Mouse (Mus musculus): ENCODE data around the gene C530008M17Rik. TPM values are rescaled to one million over a fixed set of nuclear protein-coding genes. Genes with fewer than 3 reads are reported as not detected.

Gene C530008M17Rik
- polyA plus RNA-seq, 1 experiment from 2014 or later = 18.9 TPM

DNA sequence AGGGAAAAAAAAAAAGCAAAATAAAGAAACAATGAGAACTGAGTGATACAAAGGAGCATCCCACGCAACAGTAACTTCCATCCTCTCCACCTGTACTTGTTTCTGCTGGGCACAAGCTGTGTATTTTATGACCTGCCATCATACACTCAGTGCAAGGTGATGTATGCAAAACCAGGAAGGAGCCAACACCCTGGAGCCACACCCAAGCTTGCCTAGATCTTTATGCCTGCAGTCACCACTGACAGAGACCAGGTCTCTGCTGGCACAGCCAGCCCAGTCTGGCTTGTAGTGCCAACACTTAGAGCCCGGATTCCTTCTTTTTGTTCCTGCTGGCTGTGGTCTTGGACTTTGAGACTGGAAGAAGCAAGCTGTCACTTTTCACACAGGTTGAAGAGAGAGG lies 185.5 kb downstream of the C530008M17Rik start:
- no peaks in the 10 kb centered on the region for H3K9me3 ChIP-seq (replicated peaks; ENCODE audit: control insufficient read depth, low read length)
- H3K4me1 ChIP-seq (ENCODE audit: control insufficient read depth, insufficient read depth, low read length) = no peaks in the 10 kb centered on the region
- no peak overlapping the region for H3K4me2 ChIP-seq (ENCODE audit: low read depth, low read length)
- WGBS = 91% methylated on average over 2 of the region's 2 CpGs
- H3K4me3 ChIP-seq (ENCODE audit: low read depth, low read length) = no peak overlapping the region
- H3K27me3 ChIP-seq (ENCODE audit: control insufficient read depth, insufficient read depth, low read length) = no peaks in the 10 kb centered on the region
- H3K9ac ChIP-seq (replicated peaks; ENCODE audit: low read length) = no peak overlapping the region
- ATAC-seq (replicated peaks; ENCODE audit: insufficient number of reproducible peaks, low FRiP score, low TSS enrichment, low read depth) (no peak), DNase-seq (ENCODE audit: low spot score) (no peak)
- no peaks in the 10 kb centered on the region for H3K36me3 ChIP-seq (replicated peaks; ENCODE audit: control insufficient read depth, insufficient read depth, low read depth, low read length)
- no peak overlapping the region for H3K27ac ChIP-seq (replicated peaks; ENCODE audit: low read depth, low read length)

DNA sequence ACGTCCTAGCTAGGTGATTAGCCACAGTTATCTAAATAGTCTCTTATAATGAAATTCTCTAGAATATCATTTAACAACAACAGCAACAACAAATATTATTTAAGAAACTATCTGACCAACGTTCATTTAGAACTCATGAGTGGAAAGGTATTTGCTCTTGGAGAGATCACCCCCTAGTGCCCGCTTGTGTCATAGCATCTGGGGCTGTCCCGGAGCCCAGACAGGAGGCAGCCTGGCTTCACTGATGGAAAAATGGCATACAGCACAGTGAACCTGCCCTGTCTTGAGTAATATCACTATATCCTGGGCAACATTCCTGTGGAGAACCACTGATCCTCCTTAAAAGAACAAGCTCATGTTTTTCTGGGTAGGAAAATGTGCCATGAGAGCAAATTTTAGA lies 187.1 kb downstream of the C530008M17Rik start:
- no peak for ATAC-seq (replicated peaks; ENCODE audit: insufficient number of reproducible peaks, low FRiP score, low TSS enrichment, low read depth)
- no peak overlapping the region for H3K9ac ChIP-seq (replicated peaks; ENCODE audit: low read length)
- whole genome bisulfite sequencing = 16% methylated on average over 4 of the region's 4 CpGs

DNA sequence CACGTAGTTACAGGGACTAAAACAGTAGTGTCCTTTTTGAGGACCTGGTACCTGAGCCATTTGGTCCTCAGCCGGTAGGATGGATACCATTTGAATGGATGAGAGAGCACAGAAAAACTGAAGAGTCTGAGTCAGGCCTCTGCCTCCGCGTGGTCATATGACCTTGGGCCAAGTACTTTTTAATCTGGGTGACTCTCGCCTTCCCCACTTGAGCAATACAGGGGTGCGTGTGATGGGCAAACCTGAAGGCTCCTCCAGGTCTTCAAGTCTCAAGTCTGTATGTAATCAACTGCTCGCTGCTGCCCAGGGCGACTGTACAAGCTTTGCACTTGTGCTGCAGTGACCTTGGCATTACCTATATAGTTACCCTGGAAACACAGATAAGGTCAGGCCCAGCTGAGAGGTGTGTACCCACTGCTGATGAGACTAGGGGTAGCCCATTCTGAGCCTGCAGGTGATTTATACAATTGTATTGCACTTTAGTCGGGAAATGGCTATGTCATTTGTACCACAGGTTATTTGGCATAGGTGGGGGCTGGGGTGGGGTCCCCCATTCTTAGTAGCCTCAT lies 187.6 kb downstream of the C530008M17Rik start:
- Histone ChIP-seq H3K4me2 (ENCODE audit: low read depth, low read length) (no peak overlapping the region), H3K27ac (replicated peaks; ENCODE audit: low read depth, low read length) (no peak overlapping the region), H3K9ac (replicated peaks; ENCODE audit: low read length) (no peak overlapping the region), H3K27me3 (ENCODE audit: control insufficient read depth, insufficient read depth, low read length) (no peaks in the 10 kb centered on the region), H3K36me3 (replicated peaks; ENCODE audit: control insufficient read depth, insufficient read depth, low read depth, low read length) (no peaks in the 10 kb centered on the region), H3K4me1 (ENCODE audit: control insufficient read depth, insufficient read depth, low read length) (no peaks in the 10 kb centered on the region), H3K4me3 (ENCODE audit: low read depth, low read length) (no peak overlapping the region), H3K9me3 (replicated peaks; ENCODE audit: control insufficient read depth, low read length) (no peaks in the 10 kb centered on the region)
- WGBS = 90% methylated on average over 9 of the region's 9 CpGs
- DNase-seq (ENCODE audit: low spot score) = no peak
- no peak for ATAC-seq (replicated peaks; ENCODE audit: insufficient number of reproducible peaks, low FRiP score, low TSS enrichment, low read depth)

More for the DNA sequence above, 187.1 kb downstream of the C530008M17Rik start:
- H3K4me3 ChIP-seq (ENCODE audit: low read depth, low read length) = no peak overlapping the region
- H3K36me3 ChIP-seq (replicated peaks; ENCODE audit: control insufficient read depth, insufficient read depth, low read depth, low read length) = no peaks in the 10 kb centered on the region
- no peak overlapping the region for H3K27ac ChIP-seq (replicated peaks; ENCODE audit: low read depth, low read length)
- DNase-seq (ENCODE audit: low spot score) = peak; percentile 76
- H3K4me2 ChIP-seq (ENCODE audit: low read depth, low read length) = no peak overlapping the region
- no peaks in the 10 kb centered on the region for H3K4me1 ChIP-seq (ENCODE audit: control insufficient read depth, insufficient read depth, low read length)
- no peaks in the 10 kb centered on the region for H3K9me3 ChIP-seq (replicated peaks; ENCODE audit: control insufficient read depth, low read length)
- no peaks in the 10 kb centered on the region for H3K27me3 ChIP-seq (ENCODE audit: control insufficient read depth, insufficient read depth, low read length)

DNA sequence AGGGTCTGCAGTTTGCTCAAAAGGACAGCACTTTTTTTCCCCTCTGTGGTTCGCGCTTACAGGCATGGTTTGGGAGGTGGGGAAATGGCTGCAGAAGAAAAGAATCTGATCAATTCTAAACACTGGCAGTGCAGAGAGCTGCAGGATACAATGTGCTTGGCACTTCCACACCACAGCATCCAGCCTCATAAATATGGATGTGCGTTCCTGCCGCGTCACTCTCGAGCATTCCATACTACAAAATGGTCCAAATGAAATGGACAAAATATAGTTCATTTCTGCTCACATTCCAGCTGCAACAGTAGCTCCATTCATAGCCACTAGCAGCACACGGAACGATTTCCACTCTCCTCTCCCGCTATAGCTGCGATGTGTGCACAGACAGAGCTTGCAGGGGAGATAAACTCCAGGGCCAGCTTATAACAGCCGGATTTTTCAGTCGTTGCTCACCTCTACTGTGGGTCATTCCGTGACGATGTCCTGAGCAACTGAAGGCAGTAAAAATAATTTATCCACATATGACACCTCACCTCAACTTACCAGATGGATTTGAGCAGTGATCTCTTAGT lies 188.4 kb downstream of the C530008M17Rik start:
- Histone ChIP-seq H3K4me1 (ENCODE audit: control insufficient read depth, insufficient read depth, low read length) (no peaks in the 10 kb centered on the region), H3K4me3 (ENCODE audit: low read depth, low read length) (no peak overlapping the region), H3K36me3 (replicated peaks; ENCODE audit: control insufficient read depth, insufficient read depth, low read depth, low read length) (no peaks in the 10 kb centered on the region), H3K27ac (replicated peaks; ENCODE audit: low read depth, low read length) (no peak overlapping the region), H3K9ac (replicated peaks; ENCODE audit: low read length) (no peak overlapping the region), H3K27me3 (ENCODE audit: control insufficient read depth, insufficient read depth, low read length) (no peaks in the 10 kb centered on the region), H3K9me3 (replicated peaks; ENCODE audit: control insufficient read depth, low read length) (no peaks in the 10 kb centered on the region), H3K4me2 (ENCODE audit: low read depth, low read length) (no peak overlapping the region)
- ATAC-seq (replicated peaks; ENCODE audit: insufficient number of reproducible peaks, low FRiP score, low TSS enrichment, low read depth) (no peak), DNase-seq (ENCODE audit: low spot score) (no peak)
- 88% methylated on average over 14 of the region's 14 CpGs for WGBS

DNA sequence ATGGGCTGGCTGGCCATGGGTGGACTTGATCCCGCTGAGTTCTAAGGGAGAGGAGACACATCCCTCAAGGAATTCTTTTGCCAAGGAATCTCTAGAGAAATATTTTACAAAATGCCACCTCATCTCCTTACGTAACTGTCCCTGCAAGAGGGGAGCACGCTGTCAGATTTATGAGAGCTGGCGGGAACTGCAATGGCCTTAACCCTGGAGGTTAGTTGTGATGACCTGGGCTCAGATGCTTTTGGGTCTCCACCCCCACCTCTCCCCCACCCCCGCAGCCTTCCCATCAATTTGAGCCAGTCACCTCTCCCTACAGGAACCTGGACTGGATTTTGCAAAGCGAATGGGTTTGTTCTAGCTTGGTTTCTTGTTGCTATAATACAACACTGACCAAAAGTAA lies 190.8 kb downstream of the C530008M17Rik start:
- 91% methylated on average over 6 of the region's 6 CpGs for WGBS
- no peak for ATAC-seq (replicated peaks; ENCODE audit: insufficient number of reproducible peaks, low FRiP score, low TSS enrichment, low read depth)

DNA sequence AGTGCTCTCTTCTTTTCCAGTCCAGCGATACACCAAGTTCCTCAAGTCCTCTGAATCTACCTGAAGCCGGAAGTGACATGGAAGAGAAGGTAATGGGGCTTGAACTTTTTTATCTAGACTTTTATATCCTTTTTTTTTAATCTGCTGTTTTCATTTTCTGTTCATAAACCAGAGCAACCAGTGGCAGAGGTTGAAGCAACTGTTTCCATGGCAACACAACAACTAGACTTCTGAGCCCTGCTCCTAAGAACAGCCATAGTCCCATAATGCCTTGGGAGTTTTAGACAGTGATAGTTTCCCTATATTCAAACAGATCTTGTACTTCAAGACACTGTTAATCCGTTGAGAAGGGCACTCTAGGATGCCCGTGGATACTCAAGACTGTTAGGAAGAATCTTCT lies 195.0 kb downstream of the C530008M17Rik start:
- no peak overlapping the region for H3K4me3 ChIP-seq (ENCODE audit: low read depth, low read length)
- no peaks in the 10 kb centered on the region for H3K9me3 ChIP-seq (replicated peaks; ENCODE audit: control insufficient read depth, low read length)
- H3K36me3 ChIP-seq (replicated peaks; ENCODE audit: control insufficient read depth, insufficient read depth, low read depth, low read length) = no peaks in the 10 kb centered on the region
- ATAC-seq (replicated peaks; ENCODE audit: insufficient number of reproducible peaks, low FRiP score, low TSS enrichment, low read depth) (no peak), DNase-seq (ENCODE audit: low spot score) (no peak)
- H3K4me2 ChIP-seq (ENCODE audit: low read depth, low read length) = no peak overlapping the region
- no peak overlapping the region for H3K27ac ChIP-seq (replicated peaks; ENCODE audit: low read depth, low read length)
- H3K9ac ChIP-seq (replicated peaks; ENCODE audit: low read length) = no peak overlapping the region
- no peaks in the 10 kb centered on the region for H3K4me1 ChIP-seq (ENCODE audit: control insufficient read depth, insufficient read depth, low read length)
- peaks cover 8% of the 10 kb centered on the region for H3K27me3 ChIP-seq (ENCODE audit: control insufficient read depth, insufficient read depth, low read length)
- WGBS = 86% methylated on average over 4 of the region's 4 CpGs

More for the DNA sequence above, 190.8 kb downstream of the C530008M17Rik start:
- H3K4me3 ChIP-seq (ENCODE audit: low read depth, low read length) = no peak overlapping the region
- no peaks in the 10 kb centered on the region for H3K27me3 ChIP-seq (ENCODE audit: control insufficient read depth, insufficient read depth, low read length)
- H3K36me3 ChIP-seq (replicated peaks; ENCODE audit: control insufficient read depth, insufficient read depth, low read depth, low read length) = no peaks in the 10 kb centered on the region
- H3K4me2 ChIP-seq (ENCODE audit: low read depth, low read length) = no peak overlapping the region
- no peak overlapping the region for H3K27ac ChIP-seq (replicated peaks; ENCODE audit: low read depth, low read length)
- H3K9me3 ChIP-seq (replicated peaks; ENCODE audit: control insufficient read depth, low read length) = no peaks in the 10 kb centered on the region
- no peak overlapping the region for H3K9ac ChIP-seq (replicated peaks; ENCODE audit: low read length)
- no peaks in the 10 kb centered on the region for H3K4me1 ChIP-seq (ENCODE audit: control insufficient read depth, insufficient read depth, low read length)
- DNase-seq (ENCODE audit: low spot score) = no peak

DNA sequence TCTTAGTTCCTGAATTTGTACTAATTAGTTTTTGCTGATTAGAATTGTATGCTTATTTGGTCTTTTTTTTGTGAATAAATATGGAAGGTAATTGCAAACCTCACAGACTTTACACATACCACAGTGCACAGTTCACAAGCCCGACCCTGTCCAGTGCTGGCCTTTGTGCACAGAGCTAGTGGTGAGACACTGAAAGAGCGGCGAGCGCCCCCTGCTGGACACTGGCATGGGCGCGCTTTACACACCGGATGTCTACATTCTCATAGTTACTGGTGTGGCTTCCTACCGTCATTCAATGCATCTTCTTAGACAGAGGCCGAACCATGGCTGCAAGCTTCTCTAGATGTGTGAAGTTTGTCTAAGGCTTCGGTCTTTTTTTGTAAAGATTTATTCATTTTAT lies 197.2 kb downstream of the C530008M17Rik start:
- Histone ChIP-seq H3K4me3 (ENCODE audit: low read depth, low read length) (no peak overlapping the region), H3K9ac (replicated peaks; ENCODE audit: low read length) (no peak overlapping the region), H3K36me3 (replicated peaks; ENCODE audit: control insufficient read depth, insufficient read depth, low read depth, low read length) (no peaks in the 10 kb centered on the region), H3K9me3 (replicated peaks; ENCODE audit: control insufficient read depth, low read length) (no peaks in the 10 kb centered on the region), H3K4me1 (ENCODE audit: control insufficient read depth, insufficient read depth, low read length) (peaks cover 4% of the 10 kb centered on the region), H3K27ac (replicated peaks; ENCODE audit: low read depth, low read length) (no peak overlapping the region), H3K4me2 (ENCODE audit: low read depth, low read length) (no peak overlapping the region), H3K27me3 (ENCODE audit: control insufficient read depth, insufficient read depth, low read length) (peaks cover 19% of the 10 kb centered on the region)
- DNase-seq (ENCODE audit: low spot score) (peak; percentile 91), ATAC-seq (replicated peaks; ENCODE audit: insufficient number of reproducible peaks, low FRiP score, low TSS enrichment, low read depth) (peak; percentile 84; the same call in 1 of the 2 replicates)
- 12% methylated on average over 10 of the region's 10 CpGs for WGBS

DNA sequence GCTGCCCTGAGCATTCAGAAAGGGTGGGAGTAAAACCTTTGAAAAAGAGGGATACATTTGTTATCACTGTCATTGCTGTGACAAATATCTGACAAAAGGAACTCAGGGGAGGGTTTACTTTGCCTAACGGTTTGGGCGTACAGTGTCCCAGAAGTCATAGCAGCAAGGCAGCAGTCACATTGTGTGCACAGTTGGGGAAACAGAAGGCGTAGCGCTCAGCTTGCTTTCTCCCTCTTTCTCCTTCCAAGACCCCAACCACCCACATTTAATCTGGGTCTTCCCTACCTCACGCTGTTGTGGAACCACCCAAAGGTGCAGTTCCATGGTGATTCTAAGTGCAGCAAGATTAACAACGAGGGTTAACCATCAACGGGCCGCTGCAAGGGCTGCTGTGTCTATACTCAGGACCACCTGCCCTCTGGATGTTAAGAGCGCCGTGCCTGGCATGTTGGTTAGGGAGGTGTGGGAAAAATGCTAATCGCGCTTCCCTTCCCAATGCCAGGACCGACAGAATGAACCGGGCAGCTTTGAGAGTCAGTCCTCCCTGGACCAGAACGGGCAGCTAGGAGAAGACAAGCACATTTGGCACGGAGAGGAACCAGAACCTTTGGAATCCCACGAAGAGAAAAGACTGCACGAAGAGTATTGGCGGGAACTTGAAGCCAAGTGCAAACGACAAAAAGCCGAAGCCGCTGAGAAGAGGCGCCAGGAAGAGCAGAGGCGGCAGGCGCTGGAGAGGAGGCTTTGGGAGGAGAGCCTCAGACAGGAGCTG lies 199.7 kb downstream of the C530008M17Rik start:
- Histone ChIP-seq H3K27ac (replicated peaks; ENCODE audit: low read depth, low read length) (no peak overlapping the region), H3K36me3 (replicated peaks; ENCODE audit: control insufficient read depth, insufficient read depth, low read depth, low read length) (no peaks in the 10 kb centered on the region), H3K27me3 (ENCODE audit: control insufficient read depth, insufficient read depth, low read length) (peaks cover 19% of the 10 kb centered on the region), H3K4me1 (ENCODE audit: control insufficient read depth, insufficient read depth, low read length) (peaks cover 4% of the 10 kb centered on the region), H3K9ac (replicated peaks; ENCODE audit: low read length) (peak overlapping the region; percentile 34; the same call in 1 of the 2 replicates), H3K9me3 (replicated peaks; ENCODE audit: control insufficient read depth, low read length) (no peaks in the 10 kb centered on the region), H3K4me3 (ENCODE audit: low read depth, low read length) (peak overlapping the region; percentile 27), H3K4me2 (ENCODE audit: low read depth, low read length) (peak overlapping the region; percentile 21)
- DNase-seq (ENCODE audit: low spot score) (peak; percentile 37), ATAC-seq (replicated peaks; ENCODE audit: insufficient number of reproducible peaks, low FRiP score, low TSS enrichment, low read depth) (no peak)
- 22% methylated on average over 25 of the region's 25 CpGs for WGBS

Measured in embryonic facial prominence, embryonic 11.5 days (tissue).